Mouse (Mus musculus) left cerebral cortex, adult 8-10 months (tissue): ENCODE results near the gene Poll. TPM values are rescaled to one million over a fixed set of nuclear protein-coding genes. Genes with fewer than 3 reads are reported as not detected.

ENCODE experiments used
- DNase-seq, 2 experiments: peaks; one replicate each; pipeline ENCODE4 v3.0.0; 2022; ENCODE audit warnings: low spot score in 2 of 2
- total RNA-seq, 4 experiments: library from RNA; stranded (reverse); gene quantifications; 2 replicates each; pipeline ENCODE4 v1.2.4; 2022

Poll gene
- total RNA-seq, result 10 to 100 TPM in 2 of 4 experiments, 1 to 10 TPM in 2; 9.3 to 11.4 (median 10.6) TPM

GRCm38 (mm10) chr19:45560153-45560890 lies at the start of gene Poll, which contains the start of gene Gm17018:
Poll (minus strand) TSS chr19:45560531.
Gm17018 (plus strand) TSS chr19:45560615.
- DNase-seq, result peak; percentile 71 to 72

- DNase-seq, result no peak
These were observed 48.5 kb upstream of the Poll start for GRCm38 (mm10) chr19:45608648-45609339.

- no peak for DNase-seq
These were observed 47.1 kb upstream of the Poll start for GRCm38 (mm10) chr19:45607479-45607878.

GRCm38 (mm10) chr19:45606701-45607100 lies 46.4 kb upstream of the Poll start:
- no peak for DNase-seq

- DNase-seq, result no peak
These were observed 42.3 kb upstream of the Poll start for GRCm38 (mm10) chr19:45602606-45603005.

- no peak for DNase-seq
These were observed 36.8 kb upstream of the Poll start for GRCm38 (mm10) chr19:45597106-45597505.

- no peak for DNase-seq
These were observed 36.1 kb upstream of the Poll start for GRCm38 (mm10) chr19:45596434-45596833.

- no peak for DNase-seq
These were observed 35.7 kb upstream of the Poll start for GRCm38 (mm10) chr19:45596019-45596418.

GRCm38 (mm10) chr19:45595481-45595880 lies 35.1 kb upstream of the Poll start:
- DNase-seq, result no peak

GRCm38 (mm10) chr19:45594079-45594478 lies 33.7 kb upstream of the Poll start:
- DNase-seq, result no peak

- DNase-seq, result no peak
These were observed 32.6 kb upstream of the Poll start for GRCm38 (mm10) chr19:45592916-45593315.

- DNase-seq, result no peak
These were observed 31.4 kb upstream of the Poll start for GRCm38 (mm10) chr19:45591704-45592103.

GRCm38 (mm10) chr19:45589761-45590160 lies 29.4 kb upstream of the Poll start:
- DNase-seq, result no peak

- no peak for DNase-seq
These were observed 27.4 kb upstream of the Poll start for GRCm38 (mm10) chr19:45587509-45588292.

- no peak for DNase-seq
These were observed 26.5 kb upstream of the Poll start for GRCm38 (mm10) chr19:45586850-45587249.

GRCm38 (mm10) chr19:45584856-45585620 lies 24.7 kb upstream of the Poll start:
- DNase-seq, result no peak

GRCm38 (mm10) chr19:45583136-45583535 lies 22.8 kb upstream of the Poll start:
- DNase-seq, result no peak

GRCm38 (mm10) chr19:45582161-45582560 lies 21.8 kb upstream of the Poll start:
- no peak for DNase-seq

- DNase-seq, result no peak
These were observed 20.9 kb upstream of the Poll start for GRCm38 (mm10) chr19:45581257-45581656.

- DNase-seq, result no peak
These were observed 19.9 kb upstream of the Poll start for GRCm38 (mm10) chr19:45580235-45580634.

- no peak for DNase-seq
These were observed 19.1 kb upstream of the Poll start for GRCm38 (mm10) chr19:45579416-45579815.
